Mouse (Mus musculus): ENCODE data around the gene Acoxl. TPM values are rescaled to one million over a fixed set of nuclear protein-coding genes. Genes with fewer than 3 reads are reported as not detected.

The Acoxl gene
- polyA plus RNA-seq, 1 experiment from 2014 or later: 0.11 TPM

DNA sequence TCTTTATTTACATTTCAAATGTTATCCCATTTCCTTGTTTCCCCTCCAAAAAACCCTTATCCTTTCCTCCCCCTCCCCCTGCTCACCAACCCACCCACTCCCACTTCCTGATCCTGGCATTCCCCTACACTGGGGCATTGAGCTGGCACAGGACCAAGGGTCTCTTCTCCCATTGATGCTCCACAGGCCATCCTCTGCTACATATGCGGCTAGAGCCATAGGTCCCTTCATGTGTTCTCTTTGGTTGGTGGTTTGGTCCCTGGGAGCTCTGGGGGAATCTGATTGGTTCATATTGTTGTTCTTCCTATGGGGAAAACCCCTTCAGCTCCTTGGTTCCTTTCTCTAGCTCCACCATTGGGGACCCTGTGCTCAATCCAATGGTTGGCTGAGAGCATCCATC lies 145.3 kb downstream of the Acoxl start:
- Histone ChIP-seq H3K4me3 (ENCODE audit: low read depth, low read length) (no peak overlapping the region), H3K27ac (ENCODE audit: low read depth, low read length) (no peak overlapping the region), H3K4me2 (no peak overlapping the region), H3K9me3 (replicated peaks; ENCODE audit: control insufficient read depth, low read length) (no peaks in the 10 kb centered on the region), H3K4me1 (ENCODE audit: control insufficient read depth, insufficient read depth, low read length) (no peaks in the 10 kb centered on the region), H3K36me3 (ENCODE audit: control insufficient read depth, insufficient read depth, low read length) (no peaks in the 10 kb centered on the region), H3K27me3 (ENCODE audit: control insufficient read depth, insufficient read depth, low read length) (no peaks in the 10 kb centered on the region), H3K9ac (ENCODE audit: low read depth, low read length) (no peak overlapping the region)
- 96% methylated on average over 1 of the region's 1 CpGs for WGBS (ENCODE audit: insufficient replicate concordance)
- ATAC-seq (replicated peaks; ENCODE audit: insufficient number of reproducible peaks, low FRiP score, low TSS enrichment): no peak

DNA sequence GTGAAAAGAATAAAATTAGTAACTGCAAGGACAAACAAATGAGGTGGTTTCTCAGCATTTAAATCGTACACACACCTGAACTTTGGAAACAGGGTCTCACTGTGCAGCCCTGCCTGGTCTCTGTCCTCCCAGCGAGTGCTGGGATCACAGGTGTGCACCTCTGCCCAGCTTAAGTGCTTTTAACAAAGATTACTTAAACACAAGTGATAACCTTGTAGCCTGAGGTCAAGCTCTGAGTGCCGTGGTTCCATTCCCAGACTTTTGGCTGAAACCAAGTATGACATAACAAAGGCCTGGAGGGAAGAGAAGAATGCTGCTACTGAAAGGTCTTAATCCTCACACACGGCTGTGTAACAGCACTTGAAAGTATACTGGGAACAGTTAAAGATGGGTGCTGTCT lies 149.0 kb downstream of the Acoxl start:
- Histone ChIP-seq H3K36me3 (ENCODE audit: control insufficient read depth, insufficient read depth, low read length) (no peaks in the 10 kb centered on the region), H3K4me3 (ENCODE audit: low read depth, low read length) (no peak overlapping the region), H3K27me3 (ENCODE audit: control insufficient read depth, insufficient read depth, low read length) (no peaks in the 10 kb centered on the region), H3K9me3 (replicated peaks; ENCODE audit: control insufficient read depth, low read length) (no peaks in the 10 kb centered on the region), H3K4me1 (ENCODE audit: control insufficient read depth, insufficient read depth, low read length) (no peaks in the 10 kb centered on the region), H3K4me2 (no peak overlapping the region), H3K27ac (ENCODE audit: low read depth, low read length) (no peak overlapping the region), H3K9ac (ENCODE audit: low read depth, low read length) (no peak overlapping the region)
- ATAC-seq (replicated peaks; ENCODE audit: insufficient number of reproducible peaks, low FRiP score, low TSS enrichment): no peak
- WGBS (ENCODE audit: insufficient replicate concordance): 34% methylated on average over 4 of the region's 4 CpGs

DNA sequence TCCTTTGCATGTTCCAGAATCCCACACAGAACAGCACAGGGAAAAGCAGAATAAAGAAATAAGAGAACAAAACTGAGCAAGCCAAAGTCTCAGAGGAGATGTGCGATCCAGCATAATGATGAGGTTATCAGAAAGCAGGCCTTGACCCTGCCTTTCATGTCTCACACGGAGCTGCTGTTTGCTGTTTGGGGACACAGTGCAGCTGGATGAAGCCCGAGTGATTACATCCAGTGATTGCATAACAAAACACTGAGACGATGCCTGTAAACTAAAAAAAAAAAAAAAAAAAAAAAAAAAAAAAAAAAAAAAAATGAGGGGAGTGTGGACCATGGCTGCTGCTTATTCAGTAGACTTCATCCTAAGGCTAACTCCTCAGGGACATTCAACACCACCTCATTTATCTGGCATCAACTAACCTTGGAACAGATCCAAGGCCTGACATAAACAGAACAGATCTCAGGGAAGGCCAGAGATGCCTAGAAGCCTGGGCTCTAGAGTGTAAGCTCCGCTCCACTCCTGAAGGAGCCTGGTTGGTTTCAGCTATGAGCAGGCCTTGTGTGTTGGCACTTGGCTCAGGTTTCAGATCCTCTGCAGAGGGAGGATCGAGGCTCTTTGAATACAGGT lies 152.3 kb downstream of the Acoxl start:
- no peaks in the 10 kb centered on the region for H3K9me3 ChIP-seq (replicated peaks; ENCODE audit: control insufficient read depth, low read length)
- no peak overlapping the region for H3K4me2 ChIP-seq
- WGBS (ENCODE audit: insufficient replicate concordance): 35% methylated on average over 6 of the region's 6 CpGs
- no peak overlapping the region for H3K4me3 ChIP-seq (ENCODE audit: low read depth, low read length)
- no peak overlapping the region for H3K27ac ChIP-seq (ENCODE audit: low read depth, low read length)
- no peaks in the 10 kb centered on the region for H3K27me3 ChIP-seq (ENCODE audit: control insufficient read depth, insufficient read depth, low read length)
- ATAC-seq (replicated peaks; ENCODE audit: insufficient number of reproducible peaks, low FRiP score, low TSS enrichment): no peak
- H3K9ac ChIP-seq (ENCODE audit: low read depth, low read length): no peak overlapping the region
- H3K4me1 ChIP-seq (ENCODE audit: control insufficient read depth, insufficient read depth, low read length): no peaks in the 10 kb centered on the region
- H3K36me3 ChIP-seq (ENCODE audit: control insufficient read depth, insufficient read depth, low read length): no peaks in the 10 kb centered on the region

DNA sequence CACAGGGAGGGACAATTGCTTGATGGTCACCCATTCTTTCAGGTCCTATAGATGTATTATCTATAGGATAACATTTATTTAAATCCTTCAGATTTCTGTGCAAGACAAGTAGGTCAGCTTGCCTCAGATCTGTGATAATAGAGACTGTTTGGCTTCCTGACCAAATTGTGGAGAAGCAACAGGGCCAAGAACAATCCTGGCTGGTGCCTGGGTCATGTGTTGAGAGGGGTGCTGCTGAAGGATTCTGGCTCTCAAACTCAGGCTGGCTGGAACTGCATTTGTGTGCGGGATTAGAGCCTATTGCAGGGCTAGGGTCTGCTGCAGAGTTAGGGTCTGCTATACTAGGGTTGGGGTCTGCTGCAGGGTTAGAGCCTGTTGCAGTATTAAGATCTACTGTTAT lies 153.0 kb downstream of the Acoxl start:
- 79% methylated on average over 1 of the region's 1 CpGs for WGBS (ENCODE audit: insufficient replicate concordance)
- Histone ChIP-seq H3K4me2 (no peak overlapping the region), H3K4me1 (ENCODE audit: control insufficient read depth, insufficient read depth, low read length) (no peaks in the 10 kb centered on the region), H3K9me3 (replicated peaks; ENCODE audit: control insufficient read depth, low read length) (no peaks in the 10 kb centered on the region), H3K27me3 (ENCODE audit: control insufficient read depth, insufficient read depth, low read length) (no peaks in the 10 kb centered on the region), H3K4me3 (ENCODE audit: low read depth, low read length) (no peak overlapping the region), H3K9ac (ENCODE audit: low read depth, low read length) (no peak overlapping the region), H3K27ac (ENCODE audit: low read depth, low read length) (no peak overlapping the region), H3K36me3 (ENCODE audit: control insufficient read depth, insufficient read depth, low read length) (no peaks in the 10 kb centered on the region)
- ATAC-seq (replicated peaks; ENCODE audit: insufficient number of reproducible peaks, low FRiP score, low TSS enrichment): no peak

DNA sequence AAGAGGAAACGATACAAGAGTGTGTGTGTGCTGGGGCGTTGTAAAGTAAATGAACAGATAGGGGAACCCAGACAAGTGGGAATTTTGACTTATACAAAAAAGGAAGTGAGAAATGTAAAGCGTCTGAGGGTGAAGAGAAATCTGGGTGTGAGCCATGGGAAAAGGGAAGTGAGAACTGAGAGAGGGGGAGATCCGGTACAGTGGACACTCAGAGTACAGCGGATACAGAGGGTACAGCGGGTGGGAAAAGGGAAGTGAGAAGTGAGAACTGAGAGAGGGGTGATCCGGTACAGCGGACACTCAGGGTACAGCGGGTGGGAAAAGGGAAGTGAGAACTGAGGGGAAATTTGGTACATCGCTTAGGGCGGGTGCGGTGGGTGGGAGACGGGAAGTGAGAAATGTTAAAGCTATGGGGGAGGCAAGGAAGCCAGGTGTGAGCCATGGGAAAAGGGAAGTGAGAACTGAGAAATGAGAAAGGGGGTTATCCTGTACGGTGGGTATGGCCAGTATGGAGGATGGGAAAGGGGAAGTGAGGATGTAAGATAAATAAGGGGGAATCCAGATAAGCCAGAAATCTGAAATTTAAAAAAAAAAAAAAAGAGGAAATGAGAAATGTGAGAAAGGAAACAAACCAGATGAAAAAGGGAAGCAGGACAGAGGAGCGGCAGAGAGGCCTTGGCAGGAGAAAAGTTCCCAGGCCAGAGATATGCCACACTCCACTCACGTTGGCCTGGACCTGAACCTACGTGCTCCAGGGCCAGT lies 170.2 kb downstream of the Acoxl start:
- no peak overlapping the region for H3K9ac ChIP-seq (ENCODE audit: low read depth, low read length)
- 74% methylated on average over 17 of the region's 17 CpGs for WGBS (ENCODE audit: insufficient replicate concordance)
- no peaks in the 10 kb centered on the region for H3K4me1 ChIP-seq (ENCODE audit: control insufficient read depth, insufficient read depth, low read length)
- H3K4me3 ChIP-seq (ENCODE audit: low read depth, low read length): no peak overlapping the region
- H3K4me2 ChIP-seq: no peak overlapping the region
- no peaks in the 10 kb centered on the region for H3K9me3 ChIP-seq (replicated peaks; ENCODE audit: control insufficient read depth, low read length)
- no peak overlapping the region for H3K27ac ChIP-seq (ENCODE audit: low read depth, low read length)
- H3K36me3 ChIP-seq (ENCODE audit: control insufficient read depth, insufficient read depth, low read length): no peaks in the 10 kb centered on the region
- no peaks in the 10 kb centered on the region for H3K27me3 ChIP-seq (ENCODE audit: control insufficient read depth, insufficient read depth, low read length)
- no peak for ATAC-seq (replicated peaks; ENCODE audit: insufficient number of reproducible peaks, low FRiP score, low TSS enrichment)

DNA sequence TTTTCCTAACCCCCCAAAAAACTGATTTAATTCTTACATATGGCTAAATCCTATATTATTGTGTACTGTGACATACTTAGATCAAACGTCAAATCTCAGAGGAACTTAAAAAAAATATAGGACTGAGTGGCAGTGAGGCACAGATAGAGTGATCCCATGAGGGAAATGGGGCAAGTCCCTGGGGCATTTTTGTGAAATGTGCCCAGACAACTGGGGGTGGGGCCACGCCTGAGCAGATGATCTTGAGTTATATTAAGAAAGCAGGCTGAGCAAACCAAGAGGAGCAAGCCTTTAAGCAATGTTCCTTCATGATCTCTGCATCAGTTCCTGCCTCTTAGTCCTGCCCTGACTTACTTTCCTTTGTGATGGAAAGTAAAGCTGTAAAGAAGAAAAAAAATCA lies 175.9 kb downstream of the Acoxl start:
- WGBS (ENCODE audit: insufficient replicate concordance): 71% methylated on average over 2 of the region's 2 CpGs
- Histone ChIP-seq H3K36me3 (ENCODE audit: control insufficient read depth, insufficient read depth, low read length) (no peaks in the 10 kb centered on the region), H3K9ac (ENCODE audit: low read depth, low read length) (no peak overlapping the region), H3K27ac (ENCODE audit: low read depth, low read length) (no peak overlapping the region), H3K9me3 (replicated peaks; ENCODE audit: control insufficient read depth, low read length) (no peaks in the 10 kb centered on the region), H3K4me1 (ENCODE audit: control insufficient read depth, insufficient read depth, low read length) (no peaks in the 10 kb centered on the region), H3K27me3 (ENCODE audit: control insufficient read depth, insufficient read depth, low read length) (no peaks in the 10 kb centered on the region), H3K4me2 (no peak overlapping the region), H3K4me3 (ENCODE audit: low read depth, low read length) (no peak overlapping the region)
- no peak for ATAC-seq (replicated peaks; ENCODE audit: insufficient number of reproducible peaks, low FRiP score, low TSS enrichment)

DNA sequence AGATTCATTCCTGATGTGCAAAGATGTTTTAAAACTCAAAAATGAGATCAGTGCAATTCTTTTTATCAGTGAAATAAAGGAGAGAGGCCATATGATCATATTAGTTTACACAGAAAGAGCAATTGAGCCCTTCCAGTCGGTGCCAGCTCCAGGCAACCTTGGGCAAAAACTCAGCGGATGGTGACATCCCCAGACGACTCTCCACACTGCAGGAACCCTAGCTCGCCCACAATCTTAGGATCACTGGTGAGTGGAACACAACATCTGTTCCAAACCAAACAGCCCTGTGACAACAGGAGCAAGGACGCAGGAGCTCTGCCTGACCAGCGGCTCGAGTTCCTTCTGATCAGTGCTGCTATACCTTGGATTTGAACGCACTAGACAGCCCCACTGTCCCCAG lies 176.9 kb downstream of the Acoxl start:
- no peaks in the 10 kb centered on the region for H3K27me3 ChIP-seq (ENCODE audit: control insufficient read depth, insufficient read depth, low read length)
- no peak for ATAC-seq (replicated peaks; ENCODE audit: insufficient number of reproducible peaks, low FRiP score, low TSS enrichment)
- no peak overlapping the region for H3K4me3 ChIP-seq (ENCODE audit: low read depth, low read length)
- no peaks in the 10 kb centered on the region for H3K9me3 ChIP-seq (replicated peaks; ENCODE audit: control insufficient read depth, low read length)
- no peak overlapping the region for H3K4me2 ChIP-seq
- H3K9ac ChIP-seq (ENCODE audit: low read depth, low read length): no peak overlapping the region
- no peak overlapping the region for H3K27ac ChIP-seq (ENCODE audit: low read depth, low read length)
- no peaks in the 10 kb centered on the region for H3K4me1 ChIP-seq (ENCODE audit: control insufficient read depth, insufficient read depth, low read length)
- no peaks in the 10 kb centered on the region for H3K36me3 ChIP-seq (ENCODE audit: control insufficient read depth, insufficient read depth, low read length)
- WGBS (ENCODE audit: insufficient replicate concordance): 80% methylated on average over 8 of the region's 8 CpGs

DNA sequence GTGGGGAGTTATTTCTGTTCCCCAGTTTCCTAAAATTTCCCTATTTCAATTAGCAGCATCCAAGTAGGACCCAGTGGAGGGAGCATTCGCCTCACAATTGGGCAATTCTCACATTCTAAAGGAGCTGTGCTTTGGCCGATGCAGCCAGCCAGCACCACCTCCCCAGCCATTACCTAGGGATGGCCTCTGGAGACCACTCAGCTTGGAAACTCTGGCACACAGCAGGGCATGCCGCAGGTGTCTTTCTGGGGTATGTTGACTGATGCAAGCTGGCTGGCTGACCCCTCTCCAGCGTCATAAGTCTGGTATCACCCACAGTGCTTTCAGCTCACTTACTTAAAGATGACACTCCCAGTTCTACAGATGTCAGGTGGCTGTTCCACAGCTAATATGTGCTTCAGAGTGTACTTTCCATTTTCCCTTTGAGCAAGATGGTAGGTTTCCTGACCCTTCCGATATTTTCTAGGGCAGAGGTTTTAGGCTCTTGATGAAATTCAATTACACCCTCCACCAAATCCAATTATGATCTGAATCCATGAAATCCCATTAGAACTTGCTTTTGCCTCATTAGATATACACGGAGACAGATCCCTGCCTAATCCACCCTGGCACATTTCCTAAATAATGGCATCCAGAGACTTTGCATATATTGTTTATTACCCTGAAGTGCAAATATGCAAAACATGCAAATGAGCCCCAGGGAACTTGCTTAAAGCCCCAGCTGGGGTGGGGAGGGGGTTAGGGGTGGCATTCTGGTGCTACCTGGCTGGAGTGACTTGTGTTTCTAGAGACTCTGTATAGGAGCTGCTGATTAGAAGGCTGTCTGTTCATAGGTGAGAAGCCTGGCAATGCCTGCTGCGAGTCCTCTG lies 181.6 kb downstream of the Acoxl start:
- no peak overlapping the region for H3K4me2 ChIP-seq
- H3K27me3 ChIP-seq (ENCODE audit: control insufficient read depth, insufficient read depth, low read length): no peaks in the 10 kb centered on the region
- no peaks in the 10 kb centered on the region for H3K36me3 ChIP-seq (ENCODE audit: control insufficient read depth, insufficient read depth, low read length)
- H3K9me3 ChIP-seq (replicated peaks; ENCODE audit: control insufficient read depth, low read length): no peaks in the 10 kb centered on the region
- H3K4me1 ChIP-seq (ENCODE audit: control insufficient read depth, insufficient read depth, low read length): no peaks in the 10 kb centered on the region
- no peak overlapping the region for H3K4me3 ChIP-seq (ENCODE audit: low read depth, low read length)
- H3K27ac ChIP-seq (ENCODE audit: low read depth, low read length): no peak overlapping the region
- WGBS (ENCODE audit: insufficient replicate concordance): 41% methylated on average over 7 of the region's 7 CpGs
- no peak overlapping the region for H3K9ac ChIP-seq (ENCODE audit: low read depth, low read length)
- no peak for ATAC-seq (replicated peaks; ENCODE audit: insufficient number of reproducible peaks, low FRiP score, low TSS enrichment)

Measured in heart, embryonic 11.5 days (tissue).